Mouse (Mus musculus) midbrain, embryonic 13.5 days (tissue): Measurements from ENCODE around the gene Gdf7. TPM values are rescaled to one million over a fixed set of nuclear protein-coding genes. Genes with fewer than 3 reads are reported as not detected.

Source experiments
- ATAC-seq: fragments of 200-750 bp; cut with Nextera tagmentation; 2 replicates; pipeline ENCODE4 v1.8.0; 2017; ENCODE audit warnings: mild to moderate bottlenecking, moderate TSS enrichment, moderate library complexity
- H3K27ac ChIP-seq: fragments of 300-500 bp; sonication (generic); 2 replicates; pipeline ENCODE4 v1.5.1; 2015; ENCODE audit warnings: inconsistent platforms, mild to moderate bottlenecking, moderate library complexity
- H3K27me3 ChIP-seq: fragments of 300-500 bp; sonication (generic); 2 replicates; pipeline ENCODE4 v1.6.1; 2015; ENCODE audit warnings: mild to moderate bottlenecking, inconsistent platforms
- H3K36me3 ChIP-seq: fragments of 300-500 bp; sonication (generic); 2 replicates; pipeline ENCODE4 v1.6.1; 2015; ENCODE audit warnings: mild to moderate bottlenecking, inconsistent platforms
- H3K4me1 ChIP-seq: fragments of 300-500 bp; sonication (generic); replicated peaks from 2 replicates; pipeline ENCODE4 v1.6.1; 2015; ENCODE audit warnings: inconsistent platforms
- H3K4me2 ChIP-seq: fragments of 300-500 bp; sonication (generic); replicated peaks from 2 replicates; pipeline ENCODE4 v1.6.1; 2015; ENCODE audit warnings: moderate library complexity, mild to moderate bottlenecking, inconsistent platforms
- H3K4me3 ChIP-seq: fragments of 300-500 bp; sonication (generic); replicated peaks from 2 replicates; pipeline ENCODE4 v1.5.1; 2015; ENCODE audit warnings: mild to moderate bottlenecking, inconsistent platforms
- H3K9ac ChIP-seq: fragments of 300-500 bp; sonication (generic); replicated peaks from 2 replicates; pipeline ENCODE4 v1.6.1; 2015; ENCODE audit warnings: mild to moderate bottlenecking, inconsistent platforms
- H3K9me3 ChIP-seq: fragments of 300-500 bp; sonication (generic); 2 replicates; pipeline ENCODE4 v1.6.1; 2016; ENCODE audit warnings: mild to moderate bottlenecking, inconsistent platforms
- WGBS: fragments of 180-500 bp; shearing (Covaris S2); methylation state at CpG from one replicate; pipeline ENCODE4 v1.1.7; 2015; 5-methylcytosine and 5-hydroxymethylcytosine counted together
- polyA plus RNA-seq: library from polyadenylated mRNA; unstranded; fragments of >200 nt; fragmentation: Nextera tagmentation; extraction: Ambion mirVana; gene quantifications from 2 replicates; pipeline ENCODE4 v1.2.1, GENCODE M21; 2015

Gdf7 gene
- polyA plus RNA-seq, 1 experiment from 2014 or later: 0.58 TPM

DNA sequence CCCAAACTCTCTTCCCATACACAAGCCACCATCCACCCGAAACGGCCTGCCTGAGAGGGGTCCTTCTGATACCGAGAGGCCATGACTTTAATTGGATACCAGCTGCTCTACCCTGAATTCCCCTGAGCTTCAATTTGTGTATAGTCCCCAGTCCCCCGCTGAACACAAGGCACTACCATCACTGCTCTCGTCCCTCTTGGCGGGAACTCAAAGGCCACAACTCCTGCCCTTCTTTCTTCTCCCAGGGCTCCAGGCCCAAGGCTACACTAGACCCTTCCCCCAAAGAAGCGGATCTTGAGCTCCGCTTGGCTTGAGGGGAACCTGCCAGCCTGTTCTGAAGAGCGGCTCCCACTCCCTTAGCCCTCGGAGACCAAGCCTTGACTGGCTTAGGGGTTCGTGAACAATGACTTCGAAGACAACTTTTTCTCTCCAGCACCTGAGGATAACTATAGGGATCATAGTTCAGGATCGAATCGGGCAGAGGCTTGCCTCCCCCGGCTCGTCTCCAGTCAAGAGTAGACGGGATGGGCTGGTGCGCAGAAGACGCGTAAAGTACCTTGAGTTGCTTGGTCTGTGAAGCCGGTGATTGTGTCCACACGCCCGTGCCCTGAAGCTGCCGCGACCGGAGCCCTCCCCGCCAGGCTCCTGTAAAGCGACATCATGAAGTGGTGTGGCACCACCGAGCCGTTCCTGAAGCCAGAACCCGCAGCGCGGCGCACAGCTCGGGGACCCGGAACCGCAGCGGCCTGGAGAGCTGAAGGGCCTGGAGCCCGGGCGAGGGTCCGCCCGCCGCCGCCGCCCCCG, 541 bp downstream of the Gdf7 start:
- H3K9me3 ChIP-seq: no peaks in the 10 kb centered on the region
- H3K4me1 ChIP-seq: peaks cover 35% of the 10 kb centered on the region
- no peak overlapping the region for H3K27ac ChIP-seq
- H3K36me3 ChIP-seq: no peaks in the 10 kb centered on the region
- H3K9ac ChIP-seq: peak overlapping the region; percentile 57
- peaks cover 97% of the 10 kb centered on the region for H3K27me3 ChIP-seq
- peak overlapping the region; percentile 73 for H3K4me2 ChIP-seq
- peak overlapping the region; percentile 47 for H3K4me3 ChIP-seq
- 2% methylated on average over 33 of the region's 46 CpGs for WGBS
- no peak; the same call in none of the 2 replicates for ATAC-seq

DNA sequence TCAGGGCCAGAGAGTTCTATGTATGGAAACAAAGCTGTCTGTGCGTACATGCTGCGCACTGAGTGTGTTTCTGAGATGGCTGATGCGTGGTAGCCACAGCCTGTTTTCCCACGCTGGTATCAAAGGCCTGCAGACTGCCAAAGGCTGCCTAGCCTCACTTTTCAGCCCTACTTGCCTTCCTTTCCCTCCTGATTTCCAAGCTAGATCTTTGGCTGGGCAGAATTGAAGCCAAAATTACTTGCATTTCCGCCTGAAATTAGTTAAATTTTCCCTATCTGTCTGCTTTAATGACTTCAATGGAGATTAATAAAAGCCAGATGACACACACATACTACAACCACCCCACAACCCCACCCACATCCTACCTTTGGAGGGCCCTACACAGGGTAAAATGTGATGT, 1.2 kb downstream of the Gdf7 start:
- 0 out of 2 replicates have a peak overlapping the region, but pooled peaks have one; percentile 47 for H3K4me3 ChIP-seq
- H3K27ac ChIP-seq: no peak overlapping the region
- H3K36me3 ChIP-seq: no peaks in the 10 kb centered on the region
- 21% methylated on average over 5 of the region's 5 CpGs for WGBS
- no peak overlapping the region for H3K9ac ChIP-seq
- H3K4me1 ChIP-seq: peaks cover 35% of the 10 kb centered on the region
- H3K27me3 ChIP-seq: peaks cover 97% of the 10 kb centered on the region
- no peak for ATAC-seq
- no peaks in the 10 kb centered on the region for H3K9me3 ChIP-seq
- peak overlapping the region; percentile 7; the same call in 1 of the 2 replicates for H3K4me2 ChIP-seq

DNA sequence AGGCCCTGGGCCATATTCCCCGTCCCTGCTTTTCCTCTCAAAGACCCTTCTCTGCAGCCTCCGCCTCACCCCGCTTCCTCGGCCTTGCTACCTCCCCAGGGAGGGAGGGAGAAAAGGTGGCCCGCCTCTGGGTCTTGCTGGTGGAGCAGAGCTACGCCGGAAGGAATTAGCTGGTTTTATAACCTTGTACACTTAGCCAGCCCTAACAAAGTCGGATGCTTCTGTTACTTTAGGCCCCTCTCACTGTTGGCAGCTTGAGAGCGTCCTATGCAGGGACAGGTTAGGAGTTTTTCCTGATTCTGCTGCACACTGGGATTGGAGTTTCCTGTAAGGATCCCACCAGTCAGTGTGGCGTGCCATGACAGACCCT, 1.7 kb downstream of the Gdf7 start:
- WGBS: 7% methylated on average over 10 of the region's 10 CpGs
- Histone ChIP-seq H3K9ac (no peak overlapping the region), H3K36me3 (no peaks in the 10 kb centered on the region), H3K27ac (no peak overlapping the region), H3K9me3 (no peaks in the 10 kb centered on the region), H3K4me2 (no peak overlapping the region), H3K27me3 (peaks cover 97% of the 10 kb centered on the region), H3K4me1 (peaks cover 35% of the 10 kb centered on the region), H3K4me3 (0 out of 2 replicates have a peak overlapping the region, but pooled peaks have one; percentile 4)
- ATAC-seq: no peak

GRCm38 (mm10) chr12:8299143-8300110, 2.3 kb downstream of the Gdf7 start:
- Histone ChIP-seq H3K4me2 (peak overlapping the region; percentile 55; the same call in 1 of the 2 replicates), H3K4me1 (peaks cover 35% of the 10 kb centered on the region), H3K36me3 (no peaks in the 10 kb centered on the region), H3K27me3 (peaks cover 99% of the 10 kb centered on the region), H3K9ac (no peak overlapping the region), H3K4me3 (peak overlapping the region; percentile 11; the same call in 1 of the 2 replicates), H3K27ac (no peak overlapping the region), H3K9me3 (no peaks in the 10 kb centered on the region)
- WGBS: 3% methylated on average over 34 of the region's 34 CpGs
- ATAC-seq: no peak

DNA sequence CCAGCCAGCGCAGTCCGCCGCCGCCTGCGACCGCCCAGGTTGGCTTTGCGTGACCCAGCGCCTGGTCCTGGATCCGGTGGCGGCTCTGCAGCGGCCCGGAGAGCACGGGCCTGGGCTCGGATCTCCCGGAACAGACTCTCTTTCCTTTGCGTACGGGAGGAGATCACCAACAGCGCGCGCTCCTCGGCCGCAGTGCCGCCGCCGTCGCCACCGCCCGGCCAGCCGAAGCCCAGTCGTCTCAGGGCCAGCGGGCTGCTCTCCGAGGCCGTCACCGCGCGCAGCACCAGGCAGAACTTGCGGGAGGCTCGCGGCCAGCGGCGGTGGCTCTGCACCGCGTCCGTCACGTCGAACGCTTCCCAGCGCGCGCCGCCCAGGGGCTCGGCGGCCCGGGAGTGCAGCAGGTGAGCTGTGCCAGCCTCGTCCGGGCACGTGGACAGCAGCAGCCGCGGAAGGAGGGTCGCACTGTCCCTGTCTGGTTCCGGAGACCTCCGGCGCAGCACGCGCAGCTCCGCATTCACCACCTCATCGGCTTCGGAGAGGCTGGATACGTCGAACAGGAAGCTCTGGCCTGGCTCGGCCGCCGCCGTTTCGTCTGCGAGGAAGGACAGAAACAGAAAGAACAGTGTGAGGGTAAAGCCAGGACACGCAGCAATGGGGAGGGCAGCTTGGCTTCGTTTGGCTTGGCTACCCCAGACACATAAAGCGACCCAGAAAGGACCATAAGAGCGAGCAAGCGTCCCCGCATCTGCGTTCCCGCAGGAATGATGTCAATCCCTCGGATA, 3.2 kb downstream of the Gdf7 start:
- peak; percentile 0; the same call in 1 of the 2 replicates for ATAC-seq
- no peak overlapping the region for H3K27ac ChIP-seq
- H3K4me2 ChIP-seq: peak overlapping the region; percentile 55
- H3K4me3 ChIP-seq: peak overlapping the region; percentile 41
- peaks cover 35% of the 10 kb centered on the region for H3K4me1 ChIP-seq
- H3K36me3 ChIP-seq: no peaks in the 10 kb centered on the region
- H3K9ac ChIP-seq: peak overlapping the region; percentile 53
- peaks cover 98% of the 10 kb centered on the region for H3K27me3 ChIP-seq
- no peaks in the 10 kb centered on the region for H3K9me3 ChIP-seq
- WGBS: under 1% methylated on average over 83 of the region's 85 CpGs

DNA sequence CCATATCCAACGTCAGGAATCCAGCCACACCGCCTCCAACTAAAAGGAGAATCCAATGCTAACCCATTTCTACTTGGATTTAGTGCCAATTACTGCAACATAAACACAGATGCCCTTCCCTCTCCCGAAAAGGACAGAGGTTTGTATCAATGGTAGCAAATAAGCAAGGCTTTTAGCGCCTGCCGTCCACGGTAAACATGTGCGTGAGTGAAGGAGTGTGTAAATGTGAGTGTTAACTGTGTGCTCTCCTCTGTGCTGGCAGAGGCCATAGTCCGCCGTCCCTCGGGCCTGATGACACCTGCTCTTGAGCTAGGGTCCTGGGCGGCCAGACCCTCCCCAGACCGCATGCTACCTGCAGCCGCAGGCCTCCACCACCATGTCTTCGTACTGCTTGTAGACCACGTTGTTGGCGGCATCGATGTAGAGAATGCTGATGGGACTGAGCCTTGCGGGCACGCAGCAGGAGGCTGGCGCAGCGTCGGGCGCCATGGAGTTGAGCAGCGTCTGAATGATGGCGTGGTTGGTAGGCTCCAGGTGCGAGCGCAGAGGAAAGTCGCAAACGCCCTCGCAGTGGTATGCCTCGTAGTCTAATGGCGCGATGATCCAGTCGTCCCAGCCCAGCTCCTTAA, 4.1 kb downstream of the Gdf7 start:
- Histone ChIP-seq H3K4me2 (peak overlapping the region; percentile 55), H3K4me3 (peak overlapping the region; percentile 41), H3K9me3 (no peaks in the 10 kb centered on the region), H3K36me3 (no peaks in the 10 kb centered on the region), H3K27me3 (peaks cover 93% of the 10 kb centered on the region), H3K4me1 (peaks cover 35% of the 10 kb centered on the region), H3K27ac (no peak overlapping the region), H3K9ac (no peak overlapping the region; the same call in 1 of the 2 replicates)
- peak; percentile 7; the same call in 1 of the 2 replicates for ATAC-seq
- 6% methylated on average over 34 of the region's 34 CpGs for WGBS

GRCm38 (mm10) chr12:8296154-8296553, 5.6 kb downstream of the Gdf7 start:
- H3K9ac ChIP-seq: no peak overlapping the region
- 86% methylated on average over 2 of the region's 2 CpGs for WGBS
- H3K4me3 ChIP-seq: no peak overlapping the region
- H3K27ac ChIP-seq: no peak overlapping the region
- H3K4me1 ChIP-seq: peaks cover 34% of the 10 kb centered on the region
- ATAC-seq: no peak
- H3K9me3 ChIP-seq: no peaks in the 10 kb centered on the region
- no peaks in the 10 kb centered on the region for H3K36me3 ChIP-seq
- H3K4me2 ChIP-seq: no peak overlapping the region
- peaks cover 77% of the 10 kb centered on the region for H3K27me3 ChIP-seq

GRCm38 (mm10) chr12:8295307-8295913, 6.3 kb downstream of the Gdf7 start:
- no peak overlapping the region for H3K27ac ChIP-seq
- H3K9me3 ChIP-seq: no peaks in the 10 kb centered on the region
- peaks cover 38% of the 10 kb centered on the region for H3K4me1 ChIP-seq
- peaks cover 70% of the 10 kb centered on the region for H3K27me3 ChIP-seq
- ATAC-seq: no peak
- no peak overlapping the region for H3K4me2 ChIP-seq
- H3K9ac ChIP-seq: no peak overlapping the region
- H3K4me3 ChIP-seq: no peak overlapping the region
- no peaks in the 10 kb centered on the region for H3K36me3 ChIP-seq
- WGBS: 60% methylated on average over 6 of the region's 6 CpGs

GRCm38 (mm10) chr12:8291157-8291853, 10.4 kb downstream of the Gdf7 start:
- H3K27ac ChIP-seq: no peak overlapping the region
- peaks cover 29% of the 10 kb centered on the region for H3K27me3 ChIP-seq
- H3K4me2 ChIP-seq: no peak overlapping the region
- no peaks in the 10 kb centered on the region; the same call in 1 of the 2 replicates for H3K36me3 ChIP-seq
- H3K4me1 ChIP-seq: peaks cover 21% of the 10 kb centered on the region
- no peaks in the 10 kb centered on the region for H3K9me3 ChIP-seq
- peak; percentile 83 for ATAC-seq
- no peak overlapping the region for H3K4me3 ChIP-seq
- WGBS: 44% methylated on average over 15 of the region's 15 CpGs
- H3K9ac ChIP-seq: no peak overlapping the region

DNA sequence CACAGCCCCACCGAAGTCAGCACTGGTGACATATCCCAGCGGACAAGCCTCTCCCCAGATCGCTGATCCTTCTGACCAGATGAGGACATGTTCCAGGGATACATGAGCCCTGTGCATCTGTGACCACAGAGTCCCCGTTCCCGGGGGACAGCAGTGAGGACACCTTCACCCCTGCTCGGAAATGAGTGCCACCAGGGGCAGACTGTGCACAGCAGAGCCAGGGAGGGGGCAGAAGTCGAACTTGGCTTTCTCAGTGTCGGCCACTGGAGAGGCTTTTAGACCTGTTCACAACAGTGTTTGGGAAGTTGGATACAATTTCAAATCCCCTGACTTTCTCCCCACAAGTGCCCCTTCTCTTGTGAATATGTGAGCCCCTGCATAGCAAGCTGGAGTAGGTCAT, 12.3 kb downstream of the Gdf7 start:
- no peak overlapping the region for H3K4me3 ChIP-seq
- no peak overlapping the region for H3K4me2 ChIP-seq
- H3K9ac ChIP-seq: no peak overlapping the region
- no peak for ATAC-seq
- H3K27ac ChIP-seq: no peak overlapping the region
- peaks cover 11% of the 10 kb centered on the region; the same call in 1 of the 2 replicates for H3K27me3 ChIP-seq
- H3K36me3 ChIP-seq: peaks cover 6% of the 10 kb centered on the region
- H3K4me1 ChIP-seq: peaks cover 21% of the 10 kb centered on the region
- H3K9me3 ChIP-seq: no peaks in the 10 kb centered on the region
- WGBS: 94% methylated on average over 8 of the region's 8 CpGs
